Mouse (Mus musculus): Measurements from ENCODE around the gene Nynrin. TPM values are rescaled to one million over a fixed set of nuclear protein-coding genes. Genes with fewer than 3 reads are reported as not detected.

Gene Nynrin
- total RNA-seq, 2 experiments from 2014 or later: 6.7 to 7.3 TPM

Other genes starting within 250 kb of the Nynrin start
- gene Rec8, start 236.0 kb upstream of the Nynrin start, total RNA-seq (2021): 1 to 10 TPM in 1 of 2 experiments, under 1 TPM in 1; 0.88 to 1.8 TPM
- 100 to 1,000 TPM; 108 to 119 TPM for gene Ipo4, start 218.1 kb upstream of the Nynrin start, total RNA-seq (2021)
- 1 to 10 TPM; 5.3 to 5.6 TPM for gene Gm49378, start 216.1 kb upstream of the Nynrin start, total RNA-seq (2021)
- 10 to 100 TPM; 43.4 to 44.3 TPM for gene Tm9sf1, start 210.2 kb upstream of the Nynrin start, total RNA-seq (2021)
- gene Tssk4, start 203.8 kb upstream of the Nynrin start, total RNA-seq (2021): 1 to 10 TPM; 1.3 to 1.7 TPM
- 10 to 100 TPM; 46.4 to 49.9 TPM for gene Mdp1, start 193.5 kb upstream of the Nynrin start, total RNA-seq (2021)
- 10 to 100 TPM; 24.4 to 27.9 TPM for gene Gmpr2, start 182.1 kb upstream of the Nynrin start, total RNA-seq (2021)
- 100 to 1,000 TPM; 328 to 337 TPM for gene Nedd8, start 181.9 kb upstream of the Nynrin start, total RNA-seq (2021)
- 10 to 100 TPM; 13.0 to 13.4 TPM for gene Tinf2, start 172.2 kb upstream of the Nynrin start, total RNA-seq (2021)
- under 1 TPM in 1 of 2 experiments, not detected in 1; 0.28 TPM for gene Tgm1, start 140.1 kb upstream of the Nynrin start, total RNA-seq (2021)
- 10 to 100 TPM; 42.8 to 43.8 TPM for gene Rabggta, start 131.7 kb upstream of the Nynrin start, total RNA-seq (2021)
- 10 to 100 TPM; 82.7 to 83.2 TPM for gene Dhrs1, start 108.3 kb upstream of the Nynrin start, total RNA-seq (2021)
- 10 to 100 TPM; 10.6 to 14.2 TPM for gene Nop9, start 108.3 kb upstream of the Nynrin start, total RNA-seq (2021)
- gene Cideb, start 95.6 kb upstream of the Nynrin start, total RNA-seq (2021): 1 to 10 TPM; 1.2 to 1.6 TPM
- gene Ltb4r2, start 92.6 kb upstream of the Nynrin start, total RNA-seq (2021): under 1 TPM; 0.10 to 0.20 TPM
- not detected for gene Ltb4r1, start 88.0 kb upstream of the Nynrin start, total RNA-seq (2021)
- 1 to 10 TPM; 2.5 to 3.2 TPM for gene Adcy4, start 69.9 kb upstream of the Nynrin start, total RNA-seq (2021)
- 1 to 10 TPM; 1.1 to 1.9 TPM for gene Ripk3, start 65.1 kb upstream of the Nynrin start, total RNA-seq (2021)
- gene Nfatc4, start 30.9 kb upstream of the Nynrin start, total RNA-seq (2021): 1 to 10 TPM; 1.2 to 1.9 TPM
- under 1 TPM; 0.37 to 0.43 TPM for gene Cbln3, start 30.4 kb downstream of the Nynrin start, total RNA-seq (2021)
- 10 to 100 TPM; 10.6 to 11.7 TPM for gene Khnyn, start 30.9 kb downstream of the Nynrin start, total RNA-seq (2021)
- gene Sdr39u1, start 46.3 kb downstream of the Nynrin start, total RNA-seq (2021): 10 to 100 TPM; 68.5 to 70.7 TPM
- under 1 TPM; 0.42 to 0.96 TPM for gene Cma1, start 90.7 kb downstream of the Nynrin start, total RNA-seq (2021)
- gene Cma2, start 97.0 kb downstream of the Nynrin start, total RNA-seq (2021): not detected
- gene Mcpt1, start 164.0 kb downstream of the Nynrin start, total RNA-seq (2021): not detected
- not detected for gene Mcpt9, start 176.5 kb downstream of the Nynrin start, total RNA-seq (2021)
- gene Mcpt2, start 188.0 kb downstream of the Nynrin start, total RNA-seq (2021): not detected
- under 1 TPM in 1 of 2 experiments, not detected in 1; 0.35 TPM for gene Mcpt4, start 208.3 kb downstream of the Nynrin start, total RNA-seq (2021)
- not detected for gene Mcpt8, start 231.3 kb downstream of the Nynrin start, total RNA-seq (2021)
- gene Ctsg, start 248.6 kb downstream of the Nynrin start, total RNA-seq (2021): not detected

Data from layer of hippocampus, postnatal 36 days (tissue).